Mouse (Mus musculus): Measurements from ENCODE around the gene Sorcs2. TPM values are rescaled to one million over a fixed set of nuclear protein-coding genes. Genes with fewer than 3 reads are reported as not detected.

The Sorcs2 gene
- polyA plus RNA-seq, 1 experiment from 2014 or later = 8.3 TPM

DNA sequence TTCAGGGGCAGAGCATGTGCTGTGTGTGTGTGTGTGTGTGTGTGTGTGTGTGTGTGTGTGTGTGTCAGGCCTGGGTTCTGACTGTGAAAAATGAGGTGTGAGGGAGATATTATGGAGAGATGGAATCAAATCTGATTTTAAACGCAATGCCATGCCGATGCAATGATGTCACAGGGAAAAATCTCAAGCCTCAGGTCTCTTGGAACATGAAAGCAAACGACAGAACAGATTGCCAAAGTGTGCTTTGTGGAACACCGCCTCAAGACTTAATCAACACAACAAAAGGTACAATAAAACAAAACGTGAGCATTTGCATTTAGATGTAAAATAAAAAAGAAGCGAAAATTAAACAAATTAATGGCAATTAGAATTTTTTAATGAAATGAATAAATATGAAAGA is 177.3 kb downstream of the Sorcs2 start:
- 71% methylated on average over 6 of the region's 6 CpGs for WGBS
- Histone ChIP-seq H3K27ac (no peak overlapping the region), H3K27me3 (ENCODE audit: low read depth, poor library complexity, severe bottlenecking) (no peaks in the 10 kb centered on the region), H3K4me3 (no peak overlapping the region), H3K36me3 (no peaks in the 10 kb centered on the region), H3K9me3 (replicated peaks) (no peaks in the 10 kb centered on the region), H3K4me1 (peaks cover 10% of the 10 kb centered on the region)
- no peak for DNase-seq (ENCODE audit: low spot score)

DNA sequence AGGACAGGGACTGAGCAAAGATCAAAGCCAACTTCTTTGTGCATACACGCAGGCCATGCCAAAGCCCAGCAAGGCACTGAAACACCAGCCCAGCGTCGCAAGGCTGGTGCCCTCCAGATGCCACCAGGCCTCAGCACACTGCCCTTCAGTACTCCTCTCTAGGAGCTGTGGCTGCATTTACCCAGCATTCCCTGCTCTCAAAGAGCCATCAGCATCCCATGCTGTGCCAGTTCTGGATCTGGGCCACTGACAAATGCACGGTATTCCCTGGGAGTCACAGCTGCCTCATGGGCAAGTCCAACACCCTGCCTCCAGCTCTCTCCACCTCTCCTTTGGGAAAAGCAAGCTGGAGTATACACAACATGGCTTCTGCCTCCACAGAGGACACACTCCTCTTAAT is 177.8 kb downstream of the Sorcs2 start:
- Histone ChIP-seq H3K27me3 (ENCODE audit: low read depth, poor library complexity, severe bottlenecking) (no peaks in the 10 kb centered on the region), H3K36me3 (no peaks in the 10 kb centered on the region), H3K4me3 (no peak overlapping the region), H3K9me3 (replicated peaks) (no peaks in the 10 kb centered on the region), H3K27ac (no peak overlapping the region), H3K4me1 (peaks cover 10% of the 10 kb centered on the region; the same call in 1 of the 2 replicates)
- no peak for DNase-seq (ENCODE audit: low spot score)
- WGBS = 91% methylated on average over 4 of the region's 4 CpGs

DNA sequence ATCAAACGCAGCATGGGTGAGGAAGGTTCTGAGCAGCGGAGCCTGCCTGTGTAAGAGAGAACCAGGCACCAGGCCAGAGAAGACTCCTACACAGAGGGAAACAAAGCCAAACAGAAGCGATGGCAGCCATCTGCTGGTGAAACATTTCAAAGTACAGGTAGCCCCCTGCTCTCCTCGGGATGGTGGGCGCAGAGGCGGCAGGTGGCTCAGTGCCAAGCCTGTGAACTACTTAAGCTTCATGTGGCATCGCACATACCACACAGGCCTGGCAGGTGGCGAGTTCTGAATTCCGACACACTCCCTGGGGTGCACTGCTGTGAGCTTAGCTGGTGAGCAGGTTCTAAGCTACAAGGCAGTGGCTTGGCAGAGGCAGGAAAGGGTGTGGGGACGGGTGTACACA is 184.6 kb downstream of the Sorcs2 start:
- H3K4me1 ChIP-seq = no peaks in the 10 kb centered on the region
- no peak overlapping the region for H3K4me3 ChIP-seq
- no peak for DNase-seq (ENCODE audit: low spot score)
- no peaks in the 10 kb centered on the region for H3K9me3 ChIP-seq (replicated peaks)
- H3K27ac ChIP-seq = no peak overlapping the region
- H3K27me3 ChIP-seq (ENCODE audit: low read depth, poor library complexity, severe bottlenecking) = no peaks in the 10 kb centered on the region
- no peaks in the 10 kb centered on the region for H3K36me3 ChIP-seq
- 89% methylated on average over 10 of the region's 10 CpGs for WGBS

DNA sequence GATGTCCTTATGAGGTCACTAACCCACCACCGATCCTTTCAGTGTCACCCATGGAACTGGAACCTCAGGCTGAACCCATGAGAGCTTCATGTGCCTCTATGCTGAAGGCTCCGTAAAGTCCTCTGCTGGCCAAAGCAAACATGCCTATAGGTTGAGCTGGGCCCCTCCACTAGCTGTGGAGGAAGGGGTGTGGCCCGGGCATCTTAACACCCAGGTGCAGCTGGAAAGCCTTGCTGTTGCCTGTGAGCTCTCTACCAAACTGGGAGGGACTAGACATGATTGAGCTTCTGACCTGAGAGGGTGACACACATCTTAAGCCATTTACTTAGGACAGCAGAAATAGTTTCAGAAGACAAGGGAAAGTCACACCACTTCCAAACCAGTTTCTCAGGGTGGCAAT is 189.1 kb downstream of the Sorcs2 start:
- 86% methylated on average over 3 of the region's 3 CpGs for WGBS
- Histone ChIP-seq H3K4me3 (no peak overlapping the region), H3K27me3 (ENCODE audit: low read depth, poor library complexity, severe bottlenecking) (no peaks in the 10 kb centered on the region), H3K27ac (no peak overlapping the region), H3K9me3 (replicated peaks) (no peaks in the 10 kb centered on the region), H3K4me1 (no peaks in the 10 kb centered on the region), H3K36me3 (no peaks in the 10 kb centered on the region)
- DNase-seq (ENCODE audit: low spot score) = no peak

DNA sequence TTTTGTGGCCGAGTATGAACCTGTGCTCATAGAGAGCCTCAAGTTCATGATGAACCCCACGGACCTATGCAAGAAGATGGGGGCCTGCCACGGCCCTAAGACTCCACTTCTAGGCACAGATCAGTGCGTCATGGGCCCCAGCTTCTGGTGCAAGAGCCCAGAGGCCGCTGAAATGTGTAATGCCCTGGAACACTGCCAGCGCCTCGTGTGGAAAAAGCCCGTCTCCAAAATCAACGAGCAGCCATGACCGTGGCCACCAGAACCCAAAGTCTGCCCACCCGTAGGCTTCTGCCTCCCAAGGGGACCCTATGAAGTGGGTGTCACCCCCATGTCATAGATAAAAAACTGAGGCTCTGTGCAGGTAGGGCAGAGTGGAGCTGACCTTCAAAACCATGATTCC is 192.5 kb downstream of the Sorcs2 start:
- 95% methylated on average over 11 of the region's 11 CpGs for WGBS
- H3K4me1 ChIP-seq = no peaks in the 10 kb centered on the region
- no peak for DNase-seq (ENCODE audit: low spot score)

DNA sequence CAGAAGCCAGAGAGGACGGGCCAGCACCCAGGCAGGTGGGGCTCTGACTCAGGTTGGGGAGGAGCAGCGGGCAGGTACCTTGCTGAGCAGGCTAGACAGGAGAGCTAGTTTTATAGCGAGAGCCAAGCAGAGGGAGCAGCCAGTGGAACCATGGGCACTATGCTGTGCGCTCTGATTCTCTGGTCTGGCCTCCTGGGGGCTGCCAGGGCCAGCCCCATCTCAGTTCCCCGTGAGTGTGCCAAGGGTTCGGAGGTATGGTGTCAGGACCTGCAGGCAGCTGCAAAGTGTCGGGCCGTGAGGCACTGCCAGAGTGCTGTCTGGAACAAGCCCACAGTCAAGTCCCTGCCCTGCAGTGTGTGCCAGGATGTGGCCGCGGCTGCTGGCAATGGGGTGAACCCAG is 194.0 kb downstream of the Sorcs2 start, which contains the start of gene Psapl1:
Gene Psapl1, plus strand, starts transcription at position 106 of the 400 bp plus-strand sequence.
- Histone ChIP-seq H3K27ac (no peak within 1 kb of the TSS), H3K4me3 (no peak within 1 kb of the TSS), H3K36me3 (no peaks in the 10 kb centered on the region), H3K27me3 (ENCODE audit: low read depth, poor library complexity, severe bottlenecking) (no peaks in the 10 kb centered on the region), H3K9me3 (replicated peaks) (no peaks in the 10 kb centered on the region), H3K4me1 (no peaks in the 10 kb centered on the region)
- DNase-seq (ENCODE audit: low spot score) = no peak
- WGBS = 88% methylated on average over 10 of the region's 10 CpGs

More for the DNA sequence above, 192.5 kb downstream of the Sorcs2 start:
- Histone ChIP-seq H3K9me3 (replicated peaks) (no peaks in the 10 kb centered on the region), H3K36me3 (no peaks in the 10 kb centered on the region), H3K4me3 (no peak overlapping the region), H3K27ac (no peak overlapping the region), H3K27me3 (ENCODE audit: low read depth, poor library complexity, severe bottlenecking) (no peaks in the 10 kb centered on the region)

DNA sequence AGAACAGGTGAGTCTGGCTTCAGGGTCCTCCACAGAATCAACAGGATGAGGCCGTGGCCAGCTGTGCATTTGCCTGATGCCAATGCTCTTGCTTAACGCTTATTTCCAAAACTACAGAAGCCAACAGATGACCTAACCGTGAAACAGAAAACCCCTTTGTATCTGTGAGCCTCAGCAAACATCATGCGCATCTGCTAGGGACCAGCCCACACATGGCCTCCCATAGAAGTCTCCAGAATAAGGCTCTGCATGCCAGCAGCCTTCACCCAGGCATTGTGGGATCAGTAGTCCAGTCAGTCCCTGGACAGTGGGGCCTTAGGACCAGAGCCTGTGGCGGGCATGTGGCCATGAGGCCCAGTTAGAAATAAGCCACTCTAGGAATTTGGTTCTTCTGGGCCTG is 194.5 kb downstream of the Sorcs2 start:
- H3K4me1 ChIP-seq = no peaks in the 10 kb centered on the region
- DNase-seq (ENCODE audit: low spot score) = no peak
- no peak overlapping the region for H3K4me3 ChIP-seq
- 93% methylated on average over 5 of the region's 5 CpGs for WGBS
- H3K9me3 ChIP-seq (replicated peaks) = no peaks in the 10 kb centered on the region
- H3K27ac ChIP-seq = no peak overlapping the region
- H3K27me3 ChIP-seq (ENCODE audit: low read depth, poor library complexity, severe bottlenecking) = no peaks in the 10 kb centered on the region
- no peaks in the 10 kb centered on the region for H3K36me3 ChIP-seq

DNA sequence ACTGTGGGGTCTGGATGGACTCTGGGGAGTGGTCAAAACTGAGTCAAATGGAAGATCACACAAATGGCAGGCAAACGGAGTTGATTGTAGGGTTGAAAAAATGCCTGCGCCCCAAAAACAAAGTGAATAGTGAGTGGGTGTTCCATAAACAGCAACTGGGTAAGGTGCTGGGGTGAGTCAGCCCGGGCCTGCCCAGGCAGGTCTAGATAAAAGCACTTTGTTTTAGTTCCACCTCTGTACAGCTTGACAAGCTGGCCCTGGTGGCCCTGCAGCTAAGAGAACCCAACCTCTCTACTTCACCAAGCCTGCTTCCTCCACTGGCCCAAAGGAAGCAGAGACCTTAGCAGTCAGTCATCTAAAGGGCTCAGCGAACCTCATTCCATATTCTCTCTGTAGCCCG is 195.2 kb downstream of the Sorcs2 start:
- Histone ChIP-seq H3K36me3 (no peaks in the 10 kb centered on the region), H3K4me3 (no peak overlapping the region), H3K27me3 (ENCODE audit: low read depth, poor library complexity, severe bottlenecking) (no peaks in the 10 kb centered on the region), H3K27ac (no peak overlapping the region), H3K9me3 (replicated peaks) (no peaks in the 10 kb centered on the region), H3K4me1 (no peaks in the 10 kb centered on the region)
- WGBS = 82% methylated on average over 5 of the region's 5 CpGs
- no peak for DNase-seq (ENCODE audit: low spot score)

DNA sequence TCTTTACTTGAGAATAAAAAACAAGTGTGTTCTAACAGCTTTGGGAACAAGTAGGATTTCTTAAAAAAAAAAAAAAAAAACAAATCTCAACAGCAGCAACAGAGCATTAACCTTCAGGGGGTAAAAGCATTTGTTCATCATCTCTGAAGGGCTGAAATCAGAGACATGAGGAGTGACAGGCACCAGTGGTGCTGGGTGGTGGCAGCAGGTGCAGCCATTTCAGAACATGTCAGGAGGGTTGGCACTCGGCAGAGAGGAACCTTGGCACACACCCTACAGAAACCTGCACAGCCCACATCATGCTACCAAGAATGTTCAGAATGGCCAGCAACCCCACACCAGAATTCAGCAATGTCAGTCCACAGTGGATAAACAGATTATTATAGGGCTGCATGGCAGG is 198.4 kb downstream of the Sorcs2 start:
- Histone ChIP-seq H3K36me3 (no peaks in the 10 kb centered on the region), H3K27ac (no peak overlapping the region), H3K27me3 (ENCODE audit: low read depth, poor library complexity, severe bottlenecking) (no peaks in the 10 kb centered on the region), H3K4me3 (no peak overlapping the region), H3K9me3 (replicated peaks) (no peaks in the 10 kb centered on the region), H3K4me1 (peaks cover 5% of the 10 kb centered on the region)
- 86% methylated on average over 1 of the region's 1 CpGs for WGBS
- DNase-seq (ENCODE audit: low spot score) = no peak

DNA sequence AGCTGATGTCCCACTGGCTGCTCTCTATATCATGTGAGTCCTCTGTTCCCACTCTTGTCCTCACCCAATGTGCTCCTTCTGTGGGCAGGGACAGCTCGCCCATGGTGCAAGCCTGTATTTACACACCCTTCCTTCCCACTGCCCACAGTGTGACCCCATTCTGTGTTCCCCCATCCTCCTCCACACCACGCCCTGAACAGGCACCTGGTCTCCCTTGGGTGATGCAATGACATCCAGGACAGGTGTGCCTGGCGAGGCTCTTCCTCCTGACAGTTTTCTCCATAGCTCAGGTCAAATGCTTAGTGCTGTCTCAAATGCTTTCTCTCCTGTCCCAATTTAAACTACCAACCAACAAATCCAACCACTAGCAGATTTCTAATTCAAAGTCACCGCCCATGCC is 202.5 kb downstream of the Sorcs2 start:
- WGBS = 90% methylated on average over 4 of the region's 4 CpGs
- no peak overlapping the region; the same call in 1 of the 2 replicates for H3K27ac ChIP-seq

DNA sequence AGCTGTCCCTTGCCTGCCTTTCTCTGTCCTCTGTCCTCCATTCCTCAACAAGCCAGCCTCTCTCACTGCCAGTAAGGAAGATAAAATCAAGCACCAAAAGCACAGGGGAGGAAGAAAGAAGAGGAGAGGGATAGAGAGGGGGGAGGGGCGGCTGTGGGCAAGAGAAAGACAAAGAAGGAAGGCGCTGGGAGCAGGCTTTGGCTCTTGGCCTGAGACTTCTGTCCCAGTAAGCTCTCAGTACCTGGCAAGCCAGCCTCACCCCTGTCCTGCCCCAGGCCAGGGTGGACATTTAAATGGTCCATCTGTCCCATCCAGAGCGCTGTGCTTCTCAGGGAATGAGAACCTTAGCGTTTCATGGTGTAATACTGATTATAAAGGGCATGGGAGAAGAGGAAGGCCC is 203.3 kb downstream of the Sorcs2 start:
- 60% methylated on average over 4 of the region's 4 CpGs for WGBS
- H3K27ac ChIP-seq = no peak overlapping the region
- peaks cover 8% of the 10 kb centered on the region for H3K4me1 ChIP-seq

More for the DNA sequence above, 202.5 kb downstream of the Sorcs2 start:
- H3K27me3 ChIP-seq (ENCODE audit: low read depth, poor library complexity, severe bottlenecking) = no peaks in the 10 kb centered on the region
- H3K4me1 ChIP-seq = peaks cover 8% of the 10 kb centered on the region
- no peaks in the 10 kb centered on the region for H3K36me3 ChIP-seq
- DNase-seq (ENCODE audit: low spot score) = no peak
- H3K9me3 ChIP-seq (replicated peaks) = no peaks in the 10 kb centered on the region
- no peak overlapping the region for H3K4me3 ChIP-seq

DNA sequence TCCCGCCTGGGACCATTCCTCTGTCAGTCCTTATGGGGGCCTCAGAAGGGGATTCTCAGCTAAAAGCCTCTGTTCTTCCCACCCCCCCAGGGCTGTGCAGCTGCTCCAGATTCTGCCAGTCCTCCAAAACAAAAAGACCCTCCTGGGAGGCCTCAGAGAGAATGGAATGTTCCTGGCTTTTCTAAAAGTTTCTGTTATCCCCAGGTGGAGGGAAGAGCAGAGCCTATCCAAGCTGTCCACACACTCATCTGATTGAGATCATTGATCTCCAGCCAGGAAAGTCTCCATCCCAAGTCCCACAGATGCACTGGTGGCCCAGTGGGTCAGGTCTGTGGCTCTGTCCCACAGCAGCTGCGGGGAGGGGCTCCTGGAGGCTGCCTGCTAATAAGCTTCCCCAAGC is 205.3 kb downstream of the Sorcs2 start:
- no peaks in the 10 kb centered on the region for H3K9me3 ChIP-seq (replicated peaks)
- no peak overlapping the region for H3K27ac ChIP-seq
- no peaks in the 10 kb centered on the region for H3K27me3 ChIP-seq (ENCODE audit: low read depth, poor library complexity, severe bottlenecking)
- no peaks in the 10 kb centered on the region for H3K36me3 ChIP-seq
- H3K4me1 ChIP-seq = peaks cover 8% of the 10 kb centered on the region
- DNase-seq (ENCODE audit: low spot score) = no peak
- no peak overlapping the region for H3K4me3 ChIP-seq
- WGBS = 89% methylated on average over 2 of the region's 2 CpGs

More for the DNA sequence above, 203.3 kb downstream of the Sorcs2 start:
- H3K27me3 ChIP-seq (ENCODE audit: low read depth, poor library complexity, severe bottlenecking) = no peaks in the 10 kb centered on the region
- no peaks in the 10 kb centered on the region for H3K36me3 ChIP-seq
- H3K4me3 ChIP-seq = no peak overlapping the region
- no peak for DNase-seq (ENCODE audit: low spot score)
- no peaks in the 10 kb centered on the region for H3K9me3 ChIP-seq (replicated peaks)

DNA sequence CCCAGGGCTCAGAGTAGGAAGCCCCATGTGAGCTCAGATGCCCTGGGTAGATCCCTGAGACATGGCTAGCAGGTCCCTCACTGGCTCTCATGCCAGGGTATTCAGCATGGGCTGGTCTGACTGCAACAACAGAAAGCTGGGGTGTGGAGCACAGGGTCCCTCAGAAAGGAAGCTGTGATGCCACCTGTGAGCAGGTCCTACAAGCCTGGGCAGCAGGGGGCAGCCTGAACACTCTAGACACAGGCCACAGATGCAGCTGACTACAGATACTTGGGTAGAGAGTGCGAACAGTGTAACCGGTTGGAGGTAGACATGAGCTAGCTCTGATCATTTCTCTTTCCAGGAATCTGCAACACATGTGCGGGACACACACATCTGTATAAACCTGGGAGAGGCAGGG is 206.1 kb downstream of the Sorcs2 start:
- Histone ChIP-seq H3K4me1 (peaks cover 8% of the 10 kb centered on the region), H3K27me3 (ENCODE audit: low read depth, poor library complexity, severe bottlenecking) (no peaks in the 10 kb centered on the region), H3K9me3 (replicated peaks) (no peaks in the 10 kb centered on the region), H3K36me3 (no peaks in the 10 kb centered on the region), H3K4me3 (no peak overlapping the region), H3K27ac (no peak overlapping the region)
- WGBS = 95% methylated on average over 3 of the region's 3 CpGs
- DNase-seq (ENCODE audit: low spot score) = no peak

DNA sequence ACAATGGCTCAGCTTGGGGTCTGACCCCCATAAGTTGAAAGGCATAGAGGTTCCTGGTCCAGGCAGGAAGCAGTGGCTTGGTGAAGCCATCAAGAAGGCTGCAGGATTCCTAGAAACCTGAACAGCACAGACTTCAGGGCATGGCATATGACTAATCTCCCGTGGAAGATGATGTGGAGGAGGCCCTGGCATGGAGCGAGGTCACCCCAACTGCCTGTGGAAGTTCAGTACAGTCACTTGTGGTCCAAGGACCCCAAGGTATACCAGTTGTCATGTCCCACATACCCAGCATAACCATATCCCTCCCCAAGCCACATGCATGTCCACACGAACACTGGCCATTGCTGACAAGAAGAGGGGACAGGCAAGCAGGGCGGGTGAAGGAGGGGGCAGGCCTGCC is 206.7 kb downstream of the Sorcs2 start:
- H3K36me3 ChIP-seq = no peaks in the 10 kb centered on the region
- no peak overlapping the region for H3K27ac ChIP-seq
- peaks cover 8% of the 10 kb centered on the region for H3K4me1 ChIP-seq
- no peaks in the 10 kb centered on the region for H3K9me3 ChIP-seq (replicated peaks)
- WGBS = 82% methylated on average over 4 of the region's 4 CpGs
- H3K27me3 ChIP-seq (ENCODE audit: low read depth, poor library complexity, severe bottlenecking) = no peaks in the 10 kb centered on the region
- no peak overlapping the region for H3K4me3 ChIP-seq
- DNase-seq (ENCODE audit: low spot score) = no peak

Data from limb, embryonic 10.5 days (tissue).